21 mouse cellular contexts compared by ENCODE assay signal in the genomic region with DNA sequence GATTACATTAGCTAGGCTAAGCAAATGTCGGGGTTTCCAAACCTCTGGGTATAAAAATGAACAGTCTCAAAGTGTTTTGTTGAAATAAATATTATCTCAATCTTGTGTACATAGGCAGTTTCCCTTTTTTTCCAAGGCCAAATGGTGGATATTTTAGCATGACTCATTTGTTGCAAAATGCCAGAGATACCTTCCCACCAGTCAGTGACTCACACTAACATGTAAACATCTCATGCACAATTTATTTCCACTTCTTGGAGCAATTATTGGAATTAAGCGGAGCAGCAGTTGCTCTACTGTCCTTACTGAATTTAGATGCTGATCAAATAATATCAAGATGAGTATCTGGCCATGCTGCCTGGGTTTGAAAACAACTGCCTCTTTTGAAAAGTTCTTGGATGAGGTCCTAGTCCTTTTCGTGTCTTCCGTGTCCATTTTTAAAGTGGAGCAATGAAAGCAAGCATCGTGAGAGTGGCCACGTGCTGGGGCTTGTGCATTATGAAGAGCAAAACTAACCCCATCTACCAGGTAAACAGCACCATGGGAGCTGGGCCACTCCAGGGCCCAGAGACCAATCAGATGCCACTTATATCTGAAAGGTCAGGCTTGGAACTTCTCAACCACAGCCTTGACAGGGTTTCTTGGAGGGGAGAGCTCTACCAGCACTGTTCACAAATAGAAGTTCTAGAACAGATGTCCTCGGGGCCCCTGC. TPM values are rescaled to one million over a fixed set of nuclear protein-coding genes. Genes with fewer than 3 reads are reported as not detected.
A peak's percentile ranks its signal among the peaks of the same experiment; 100 is the strongest.
DNase-seq lines count a peak whose midpoint lies in the region; TF ChIP-seq lines count a peak whose summit lies in the region.
"Had no signal": no experiment of that assay in that cellular context is flagged by ENCODE, and none has a peak within 500 bp of the region (broad histone marks: within the 10 kb centered on the region; RNA-seq: fewer than 3 reads in every experiment).

No protein-coding gene starts in this region.

- H3K4me3 ChIP-seq in myocyte: no peak overlapping the region
- H3K4me3 ChIP-seq: embryonic facial prominence, embryonic 12.5 days; erythroblast, embryonic 14.5 days; limb, embryonic 10.5 days; neural tube, embryonic 15.5 days had no signal

- no peaks in the 10 kb centered on the region for H3K79me2 ChIP-seq in myocyte (ENCODE audit: control insufficient read depth, insufficient read depth)

- peak overlapping the region; percentile 44 for H3K4me2 ChIP-seq in myocyte (ENCODE audit: low read depth)
- H3K4me2 ChIP-seq: embryonic facial prominence, embryonic 12.5 days; heart, embryonic 11.5 days; neural tube, embryonic 15.5 days had no signal

- H3ac ChIP-seq in myocyte (ENCODE audit: control insufficient read depth, insufficient read length): no peak overlapping the region

- no peaks in the 10 kb centered on the region for H3K27me3 ChIP-seq in myocyte (ENCODE audit: control insufficient read depth, insufficient read depth, insufficient read length)
- H3K27me3 ChIP-seq: CH12.LX; embryonic facial prominence, embryonic 12.5 days; neural tube, embryonic 15.5 days had no signal

- peak; percentile 14 for DNase-seq in layer of hippocampus, adult 9-11 months
- DNase-seq in layer of hippocampus, adult 8-10 months (ENCODE audit: low spot score in 2 of 2): no peak
- DNase-seq in 3T3-L1 (ENCODE audit: low read depth, low spot score): peak; percentile 94
- peak; percentile 86 for DNase-seq in Muller cell, postnatal 12 days (ENCODE audit: inconsistent ontology term)
- no peak for DNase-seq in testis, postnatal 14 days (ENCODE audit: low spot score)
- DNase-seq in adrenal gland, adult 8-10 months: no peak
- DNase-seq: adrenal gland, postnatal 14 days; cerebellum, adult 18-20 months; heart, postnatal 10 days; kidney, adult 11 months; liver, postnatal 0 days; midbrain, embryonic 14.5 days; thymus, postnatal 36 days had no signal

- no peaks in the 10 kb centered on the region for H3K36me3 ChIP-seq in myocyte (ENCODE audit: control insufficient read depth, insufficient read depth)
- H3K36me3 ChIP-seq: embryonic facial prominence, embryonic 12.5 days; limb, embryonic 10.5 days; neural tube, embryonic 15.5 days had no signal

- no peak for TF ChIP-seq POLR2A in myocyte (IDR thresholded peaks at IDR 0.05; ENCODE audit: insufficient read length, low read depth)

TF ChIP-seq in myocyte, 11 proteins besides CTCF, POLR2A, EP300 and RAD21:
- TF ChIP-seq CEBPB (IDR thresholded peaks at IDR 0.05; ENCODE audit: insufficient read depth, poor library complexity, severe bottlenecking) (peak; percentile 83), SRF (IDR thresholded peaks at IDR 0.05; ENCODE audit: control insufficient read depth, insufficient read length, low read depth) (no peak)

RNA-seq across cellular contexts. Expression of gene Tes, which starts 54.7 kb away (rescaled TPM):
- 1 to 10 TPM; 2.1 to 2.7 (median 2.4) TPM for total RNA-seq in layer of hippocampus, adult 8-10 months (2022)
- polyA plus RNA-seq in myocyte (2012; fragmentation: generic; extraction: Trizol): 34.5 TPM
- total RNA-seq in adrenal gland, adult 8-10 months (2022): 10 to 100 TPM in 1 of 4 experiments, 1 to 10 TPM in 3; 6.7 to 10.4 (median 7.9) TPM
- total RNA-seq: CH12.LX, MEL had no signal

Comparison
In these comparisons a context has a peak if more than half of its experiments do, and no peak if none do; other contexts are left out.
1. DNase-seq: peak in layer of hippocampus, adult 9-11 months (single experiment), 3T3-L1 (single experiment) and Muller cell, postnatal 12 days (single experiment); none in layer of hippocampus, adult 8-10 months (0 of 2), testis, postnatal 14 days (single experiment) and adrenal gland, adult 8-10 months (single experiment).